Mouse (Mus musculus) embryo, embryonic 10 days (tissue): ENCODE measurements around the gene 5730480H06Rik.
A peak's percentile ranks its signal among the peaks of the same experiment; 100 is the strongest.

Experiments used
- DNase-seq: peaks from one replicate; pipeline ENCODE4 v3.0.0-alpha.2; 2015; ENCODE audit warnings: low spot score

Gene 5730480H06Rik

GRCm38 (mm10) chr5:48421957-48422356 is 94.2 kb downstream of the 5730480H06Rik start:
- no peak for DNase-seq

- DNase-seq = peak; percentile 75
Observed at GRCm38 (mm10) chr5:48430459-48430858, 102.7 kb downstream of the 5730480H06Rik start.

- no peak for DNase-seq
Observed at GRCm38 (mm10) chr5:48448888-48449287, 121.1 kb downstream of the 5730480H06Rik start.

- no peak for DNase-seq
Observed at GRCm38 (mm10) chr5:48460221-48460620, 132.5 kb downstream of the 5730480H06Rik start.
